Mouse (Mus musculus) ES-E14 (cell line): ENCODE measurements at regions not wholly inside any gene's neighbourhood (a gene's known extent, or its start where the extent isn't known, plus 50 kb on each side); places are given as distances from the start of the nearest gene placed in this dataset.

Source experiments
- DNase-seq: peaks from one replicate; pipeline ENCODE4 v3.0.0-alpha.2; 2013; ENCODE audit warnings: low read depth, low spot score
- H3K27ac ChIP-seq: 2 replicates; pipeline ENCODE4 v1.5.1; 2012; ENCODE audit warnings: low read depth, mild to moderate bottlenecking, low read length, moderate library complexity, mixed read lengths; ENCODE audit not compliant: poor library complexity, insufficient read depth, severe bottlenecking
- H3K36me3 ChIP-seq: 2 replicates; pipeline ENCODE4 v1.6.1; 2012; ENCODE audit warnings: mild to moderate bottlenecking, low read length, moderate library complexity, mixed read lengths; ENCODE audit not compliant: control insufficient read depth, poor library complexity, insufficient read depth, severe bottlenecking
- H3K4me1 ChIP-seq, 2 experiments: fragments of 150-350 bp in 1 of 2; sonication (generic) in 1 of 2; 2 replicates each; pipeline ENCODE4 v1.6.1; 2012; ENCODE audit warnings: low read length in 2 of 2, mild to moderate bottlenecking in 1 of 2, mixed read lengths in 1 of 2; ENCODE audit not compliant: control insufficient read depth in 2 of 2, insufficient read depth in 2 of 2, poor library complexity in 1 of 2
- H3K4me3 ChIP-seq, 2 experiments: fragments of 150-350 bp in 1 of 2; sonication (generic) in 1 of 2; 2 replicates each; pipeline ENCODE4 v1.5.1; 2012; ENCODE audit warnings: low read length in 2 of 2, low read depth in 1 of 2, mild to moderate bottlenecking in 1 of 2, mixed read lengths in 1 of 2; ENCODE audit not compliant: insufficient read depth in 1 of 2, poor library complexity in 1 of 2, severe bottlenecking in 1 of 2
- H3K9ac ChIP-seq: 2 replicates; pipeline ENCODE4 v1.6.1; 2012; ENCODE audit warnings: low read depth, mild to moderate bottlenecking, low read length, mixed read lengths; ENCODE audit not compliant: poor library complexity, insufficient read depth, severe bottlenecking
- H3K9me3 ChIP-seq: fragments of 150-350 bp; sonication (generic); 2 replicates; pipeline ENCODE4 v1.6.1; 2012; ENCODE audit warnings: low read depth, mild to moderate bottlenecking, low read length; ENCODE audit not compliant: control insufficient read depth, insufficient read depth
- CHD2 ChIP-seq: IDR thresholded peaks from 2 replicates; pipeline ENCODE4 v1.6.1; 2014; ENCODE audit warnings: mild to moderate bottlenecking, low read depth, low read length, inconsistent platforms
- HCFC1 ChIP-seq: IDR thresholded peaks from 2 replicates; pipeline ENCODE4 v1.6.1; 2012; ENCODE audit warnings: low read length, inconsistent platforms, borderline replicate concordance; ENCODE audit not compliant: insufficient read depth
- MAFK ChIP-seq: IDR thresholded peaks from 2 replicates; pipeline ENCODE4 v1.6.1; 2014; ENCODE audit warnings: mild to moderate bottlenecking, low read depth, low read length, inconsistent platforms; ENCODE audit not compliant: insufficient read depth
- ZC3H11A ChIP-seq: IDR thresholded peaks from 2 replicates; pipeline ENCODE4 v1.6.1; 2012; ENCODE audit warnings: low read depth, mild to moderate bottlenecking, inconsistent platforms, low read length, borderline replicate concordance
- ZNF384 ChIP-seq: IDR thresholded peaks from 2 replicates; pipeline ENCODE4 v1.6.1; 2012; ENCODE audit warnings: low read depth, low read length, inconsistent platforms
- in situ Hi-C, 2 experiments: fragments of 600-800 bp; cut with MboI; formaldehyde crosslinking; loops; one replicate each; pipeline ENCODE4 v1.15.1; 2025; ENCODE audit warnings: low sequenced_read_pairs in 2 of 2, inconsistent platforms in 1 of 2; ENCODE audit not compliant: unreplicated experiment in 2 of 2

DNA sequence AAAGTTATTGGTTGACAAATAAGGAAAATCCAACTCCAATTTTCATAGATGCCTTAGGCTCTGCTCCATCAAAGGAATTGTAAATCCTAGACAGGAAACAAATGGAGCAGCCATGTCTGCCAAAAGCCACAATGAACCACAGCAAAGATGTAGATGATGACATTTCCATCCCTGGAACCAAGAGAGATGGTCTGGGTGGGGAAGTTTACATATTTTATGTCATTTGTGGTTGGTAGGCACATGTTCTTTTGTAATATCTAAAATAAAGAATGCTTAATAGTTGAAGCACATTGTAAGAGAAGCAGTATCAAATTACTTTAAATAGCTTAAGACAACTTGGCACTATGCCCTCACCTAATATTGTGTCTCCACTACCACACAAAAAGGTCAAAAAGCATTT is 443.2 kb downstream of the Tmem135 start:
- H3K4me3 ChIP-seq = no peak overlapping the region
- no peaks in the 10 kb centered on the region for H3K9me3 ChIP-seq
- H3K4me1 ChIP-seq = no peaks in the 10 kb centered on the region
- no peak overlapping the region for H3K27ac ChIP-seq
- no peak overlapping the region for H3K9ac ChIP-seq
- DNase-seq = no peak
- H3K36me3 ChIP-seq = no peaks in the 10 kb centered on the region
- no peak for TF ChIP-seq ZNF384
- no peak for TF ChIP-seq ZC3H11A
- no peak for TF ChIP-seq MAFK
- TF ChIP-seq CHD2 = no peak
- TF ChIP-seq HCFC1 = no peak
- in situ Hi-C loops = no loop called here

DNA sequence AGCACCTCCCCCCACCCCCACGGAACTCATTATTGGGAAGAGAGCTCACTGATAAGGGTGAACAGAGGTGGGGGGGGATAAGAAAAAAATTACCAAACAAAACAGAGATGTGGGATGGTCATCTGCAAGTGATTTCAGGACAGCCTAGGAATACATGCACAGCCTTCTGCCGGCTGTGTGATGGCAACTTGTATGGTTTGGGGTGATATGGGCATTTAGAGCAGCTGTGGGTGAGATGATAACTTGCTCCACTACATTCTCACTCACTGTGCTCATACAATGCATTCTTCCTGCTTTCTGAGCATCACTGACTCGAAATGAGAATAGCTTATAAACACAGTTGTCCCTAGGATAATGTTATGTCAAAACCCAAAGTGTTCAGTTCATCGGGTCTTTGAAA is 443.8 kb downstream of the Tmem135 start:
- Histone ChIP-seq H3K4me3 (no peak overlapping the region), H3K9me3 (no peaks in the 10 kb centered on the region), H3K4me1 (no peaks in the 10 kb centered on the region), H3K27ac (no peak overlapping the region), H3K36me3 (no peaks in the 10 kb centered on the region), H3K9ac (no peak overlapping the region)
- TF ChIP-seq MAFK (no peak), ZC3H11A (no peak), ZNF384 (no peak)
- in situ Hi-C loops = no loop called here
- no peak for DNase-seq

DNA sequence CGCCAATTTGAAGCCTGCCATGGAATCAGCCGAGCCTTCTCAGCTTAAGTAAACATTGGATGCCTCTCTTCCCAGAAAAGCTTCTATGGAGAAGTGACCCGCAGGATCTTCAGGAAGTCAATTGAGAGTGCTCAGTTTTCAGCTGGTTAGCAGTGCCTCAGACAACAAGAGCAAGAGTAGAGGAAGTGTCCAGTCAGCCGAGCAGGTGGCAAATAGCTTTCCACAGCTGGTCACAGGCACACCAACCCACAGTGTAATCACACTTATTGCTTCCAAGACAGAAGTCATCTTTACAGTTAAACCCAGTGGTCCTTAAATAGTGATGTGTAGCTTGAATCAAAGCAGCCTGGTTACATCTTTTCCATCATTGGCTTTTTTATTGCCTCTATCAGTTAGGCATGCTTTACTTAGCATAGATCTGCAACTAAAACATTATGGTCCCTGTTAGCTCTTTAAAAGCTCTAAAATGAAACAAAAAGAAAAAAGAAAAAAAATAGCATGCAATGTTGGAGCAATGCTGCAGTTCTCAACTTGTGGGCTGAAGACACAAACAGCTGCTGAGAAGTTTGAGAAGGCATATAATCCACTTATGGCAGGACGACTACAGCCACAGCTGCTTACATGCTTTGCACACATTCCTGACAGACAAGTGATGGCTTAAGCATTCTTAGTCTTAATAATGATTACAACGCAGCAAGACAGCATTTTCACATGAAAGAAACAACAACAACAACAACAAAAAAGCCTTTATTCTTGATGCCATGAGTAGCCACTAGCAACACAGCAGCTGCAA is 444.5 kb downstream of the Tmem135 start:
- DNase-seq = no peak
- no peaks in the 10 kb centered on the region for H3K9me3 ChIP-seq
- TF ChIP-seq MAFK (no peak), HCFC1 (no peak), ZC3H11A (no peak), ZNF384 (no peak), CHD2 (no peak)
- H3K36me3 ChIP-seq = no peaks in the 10 kb centered on the region
- in situ Hi-C loops = no loop called here
- no peak overlapping the region for H3K4me3 ChIP-seq
- no peak overlapping the region for H3K27ac ChIP-seq
- H3K9ac ChIP-seq = no peak overlapping the region
- no peaks in the 10 kb centered on the region for H3K4me1 ChIP-seq

DNA sequence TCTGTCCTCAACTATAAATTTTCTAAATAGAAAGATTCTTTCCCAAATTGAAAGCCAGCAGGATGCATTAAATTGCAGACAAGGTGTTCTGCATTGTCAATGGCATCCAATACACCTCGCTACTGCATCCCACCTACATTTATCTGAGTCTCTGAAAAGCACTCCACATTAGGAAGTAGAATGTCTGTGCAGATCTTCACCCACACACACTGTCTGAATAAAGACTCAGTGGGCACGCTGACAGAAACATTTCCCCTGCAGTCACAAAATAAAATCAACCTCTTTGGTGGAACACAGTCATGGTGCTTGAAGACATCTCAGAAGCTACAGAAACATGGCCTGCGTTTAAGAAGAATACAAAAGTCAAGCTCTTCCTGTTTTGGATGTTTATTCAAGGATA is 449.0 kb downstream of the Tmem135 start:
- in situ Hi-C loops = no loop called here

DNA sequence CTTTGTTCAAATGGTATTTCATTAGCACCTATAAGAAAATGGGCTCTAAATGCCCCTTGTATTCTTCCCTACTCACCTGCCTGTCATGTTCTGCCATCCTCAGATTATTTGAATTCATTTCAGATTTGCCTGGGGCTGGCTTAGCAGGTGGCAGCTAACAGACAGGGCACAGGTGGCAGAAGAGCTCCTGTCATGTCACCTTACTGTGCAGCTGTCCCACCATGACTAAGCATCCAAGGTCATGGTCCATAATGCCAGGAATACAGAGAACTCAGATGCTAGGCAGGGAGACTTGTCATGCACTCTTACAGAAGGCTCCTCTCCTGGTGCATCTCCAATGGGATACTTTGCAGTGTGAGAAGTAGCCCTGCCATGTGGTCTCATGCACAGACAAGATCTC is 458.7 kb downstream of the Tmem135 start:
- DNase-seq = no peak
- no peak overlapping the region for H3K9ac ChIP-seq
- no peaks in the 10 kb centered on the region for H3K9me3 ChIP-seq
- H3K27ac ChIP-seq = no peak overlapping the region
- TF ChIP-seq HCFC1 (no peak), ZNF384 (no peak), MAFK (no peak), ZC3H11A (no peak), CHD2 (no peak)
- no peak overlapping the region for H3K4me3 ChIP-seq
- H3K4me1 ChIP-seq = no peaks in the 10 kb centered on the region
- H3K36me3 ChIP-seq = no peaks in the 10 kb centered on the region
- in situ Hi-C loops = no loop called here

More for the DNA sequence above, 449.0 kb downstream of the Tmem135 start:
- H3K4me3 ChIP-seq = no peak overlapping the region
- no peak overlapping the region for H3K27ac ChIP-seq
- H3K36me3 ChIP-seq = no peaks in the 10 kb centered on the region
- no peak overlapping the region for H3K9ac ChIP-seq
- no peaks in the 10 kb centered on the region for H3K9me3 ChIP-seq
- no peak for DNase-seq
- H3K4me1 ChIP-seq = no peaks in the 10 kb centered on the region
- TF ChIP-seq HCFC1 = no peak
- no peak for TF ChIP-seq CHD2
- no peak for TF ChIP-seq ZNF384
- TF ChIP-seq MAFK = no peak
- no peak for TF ChIP-seq ZC3H11A
